Mouse (Mus musculus) layer of hippocampus, adult 9-11 months (tissue): ENCODE data around the gene Tcp10c.
A peak's percentile ranks its signal among the peaks of the same experiment; 100 is the strongest.
"Not testable (repeated sequence)": the region's sequence is repeated elsewhere in the genome, so short reads cannot be mapped to it uniquely, and the experiment has no call there.

Source experiments
- DNase-seq: peaks from one replicate; pipeline ENCODE4 v3.0.0; 2022

The Tcp10c gene

GRCm38 (mm10) chr17:13354521-13354920 lies at the start of gene Tcp10c:
TSS of gene Tcp10c (plus strand) at chr17:13354572.
- not testable (repeated sequence) for DNase-seq

- not testable (repeated sequence) for DNase-seq
Observed at GRCm38 (mm10) chr17:13307852-13308251, 46.5 kb upstream of the Tcp10c start.

GRCm38 (mm10) chr17:13308344-13308743 lies 46.0 kb upstream of the Tcp10c start:
- peak; percentile 32 for DNase-seq

GRCm38 (mm10) chr17:13308746-13309145 lies 45.6 kb upstream of the Tcp10c start:
- not testable (repeated sequence) for DNase-seq

- DNase-seq: not testable (repeated sequence)
Observed at GRCm38 (mm10) chr17:13309182-13309631, 45.2 kb upstream of the Tcp10c start.

- DNase-seq: not testable (repeated sequence)
Observed at GRCm38 (mm10) chr17:13329967-13330366, 24.4 kb upstream of the Tcp10c start.

GRCm38 (mm10) chr17:13331179-13331578 lies 23.2 kb upstream of the Tcp10c start:
- DNase-seq: not testable (repeated sequence)

- not testable (repeated sequence) for DNase-seq
Observed at GRCm38 (mm10) chr17:13332496-13332895, 21.9 kb upstream of the Tcp10c start.

GRCm38 (mm10) chr17:13336979-13337749 lies 17.2 kb upstream of the Tcp10c start:
- peak; percentile 66 for DNase-seq

GRCm38 (mm10) chr17:13337931-13338330 lies 16.4 kb upstream of the Tcp10c start:
- not testable (repeated sequence) for DNase-seq

- DNase-seq: not testable (repeated sequence)
Observed at GRCm38 (mm10) chr17:13340071-13340470, 14.3 kb upstream of the Tcp10c start.

GRCm38 (mm10) chr17:13345923-13346322 lies 8.4 kb upstream of the Tcp10c start:
- not testable (repeated sequence) for DNase-seq

GRCm38 (mm10) chr17:13349563-13349962 lies 4.8 kb upstream of the Tcp10c start:
- not testable (repeated sequence) for DNase-seq

- not testable (repeated sequence) for DNase-seq
Observed at GRCm38 (mm10) chr17:13353249-13353648, 1.1 kb upstream of the Tcp10c start.

- not testable (repeated sequence) for DNase-seq
Observed at GRCm38 (mm10) chr17:13362489-13362888, 8.1 kb downstream of the Tcp10c start.

- DNase-seq: not testable (repeated sequence)
Observed at GRCm38 (mm10) chr17:13363773-13364172, 9.4 kb downstream of the Tcp10c start.

- DNase-seq: not testable (repeated sequence)
Observed at GRCm38 (mm10) chr17:13364196-13364595, 9.8 kb downstream of the Tcp10c start.

GRCm38 (mm10) chr17:13367181-13367580 lies 12.8 kb downstream of the Tcp10c start:
- not testable (repeated sequence) for DNase-seq

GRCm38 (mm10) chr17:13368658-13369057 lies 14.3 kb downstream of the Tcp10c start:
- DNase-seq: peak; percentile 20

- not testable (repeated sequence) for DNase-seq
Observed at GRCm38 (mm10) chr17:13370746-13371145, 16.4 kb downstream of the Tcp10c start.

GRCm38 (mm10) chr17:13378341-13378740 lies 24.0 kb downstream of the Tcp10c start:
- not testable (repeated sequence) for DNase-seq

GRCm38 (mm10) chr17:13379951-13380615 lies 25.7 kb downstream of the Tcp10c start:
- not testable (repeated sequence) for DNase-seq

- not testable (repeated sequence) for DNase-seq
Observed at GRCm38 (mm10) chr17:13381286-13381685, 26.9 kb downstream of the Tcp10c start.

GRCm38 (mm10) chr17:13391020-13391419 lies 36.6 kb downstream of the Tcp10c start:
- not testable (repeated sequence) for DNase-seq
